Mouse (Mus musculus): ENCODE measurements at regions not wholly inside any gene's neighbourhood (a gene's known extent, or its start where the extent isn't known, plus 50 kb on each side); places are given as distances from the start of the nearest gene placed in this dataset.

GRCm38 (mm10) chr8:30655749-30656241, 2772.7 kb upstream of the 5930422O12Rik start:
- intact Hi-C loops (cut with DNase I): no loop called here

GRCm38 (mm10) chr8:30661261-30661660, 2767.2 kb upstream of the 5930422O12Rik start:
- intact Hi-C loops (cut with DNase I): no loop called here

GRCm38 (mm10) chr8:30669451-30669850, 2759.1 kb upstream of the 5930422O12Rik start:
- intact Hi-C loops (cut with DNase I): no loop called here

- intact Hi-C loops (cut with DNase I): no loop called here
Observed at GRCm38 (mm10) chr8:30677423-30677822, 2751.1 kb upstream of the 5930422O12Rik start.

- intact Hi-C loops (cut with DNase I): no loop called here
Observed at GRCm38 (mm10) chr8:30682169-30682568, 2746.3 kb upstream of the 5930422O12Rik start.

- intact Hi-C loops (cut with DNase I): no loop called here
Observed at GRCm38 (mm10) chr8:30686539-30686938, 2742.0 kb upstream of the 5930422O12Rik start.

GRCm38 (mm10) chr8:30694126-30694525, 2734.4 kb upstream of the 5930422O12Rik start:
- intact Hi-C loops (cut with DNase I): no loop called here

GRCm38 (mm10) chr8:30716643-30717042, 2711.9 kb upstream of the 5930422O12Rik start:
- intact Hi-C loops (cut with DNase I): no loop called here

- intact Hi-C loops (cut with DNase I): no loop called here
Observed at GRCm38 (mm10) chr8:30730366-30730765, 2698.1 kb upstream of the 5930422O12Rik start.

- intact Hi-C loops (cut with DNase I): no loop called here
Observed at GRCm38 (mm10) chr8:30732585-30733253, 2695.8 kb upstream of the 5930422O12Rik start.

GRCm38 (mm10) chr8:30733385-30733784, 2695.1 kb upstream of the 5930422O12Rik start:
- intact Hi-C loops (cut with DNase I): no loop called here

- intact Hi-C loops (cut with DNase I): no loop called here
Observed at GRCm38 (mm10) chr8:30735338-30735737, 2693.2 kb upstream of the 5930422O12Rik start.

- intact Hi-C loops (cut with DNase I): no loop called here
Observed at GRCm38 (mm10) chr8:30735740-30736139, 2692.8 kb upstream of the 5930422O12Rik start.

- intact Hi-C loops (cut with DNase I): no loop called here
Observed at GRCm38 (mm10) chr8:30746874-30747273, 2681.6 kb upstream of the 5930422O12Rik start.

Data from adrenal gland (tissue).